Mouse (Mus musculus) G1E (cell line): ENCODE measurements around the gene Gm2a.

Source experiments
- CTCF ChIP-seq: IDR thresholded peaks from 2 replicates; pipeline ENCODE4 v1.5.1; 2012; ENCODE audit warnings: low read depth, low read length, inconsistent platforms, mixed read lengths
- GATA1 ChIP-seq: IDR thresholded peaks from 2 replicates; pipeline ENCODE4 v1.6.1; 2012; ENCODE audit warnings: borderline replicate concordance, low read length, inconsistent platforms, mixed read lengths
- GATA2 ChIP-seq: IDR thresholded peaks from 2 replicates; pipeline ENCODE4 v1.6.1; 2012; ENCODE audit warnings: low read depth, low read length, inconsistent platforms, borderline replicate concordance

DNA sequence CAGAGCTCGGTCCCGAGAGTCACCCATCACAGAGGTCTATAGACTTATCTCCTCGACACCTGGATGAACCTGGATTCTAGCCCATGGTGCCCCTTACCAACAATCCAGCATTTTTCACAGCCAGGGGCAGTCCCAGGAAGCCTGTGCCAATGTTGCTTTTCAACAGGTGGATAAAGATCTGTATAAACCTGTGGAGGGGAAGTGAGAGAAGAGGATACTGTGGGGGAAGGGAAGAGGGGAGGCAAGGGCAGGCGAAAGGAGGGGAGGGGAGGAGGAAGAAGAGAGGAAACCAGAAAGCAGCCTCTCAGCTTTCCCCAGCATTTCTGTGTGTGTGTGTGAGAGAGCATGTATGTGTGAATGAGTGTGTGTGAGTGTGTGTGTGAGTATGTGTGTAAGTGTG, 50.5 kb downstream of the Gm2a start:
- no peak for TF ChIP-seq CTCF
- no peak for TF ChIP-seq GATA2
- TF ChIP-seq GATA1: no peak
